Mouse (Mus musculus) stomach, postnatal 0 days (tissue): ENCODE measurements around the gene Znrd1.

ENCODE experiments used
- CTCF ChIP-seq: IDR thresholded peaks from 2 replicates; pipeline ENCODE4 v1.5.1; 2016; ENCODE audit warnings: antibody characterized with exemption, low read depth, mild to moderate bottlenecking, moderate library complexity
- EP300 ChIP-seq: optimal IDR thresholded peaks from 2 replicates; pipeline ENCODE3; 2016; ENCODE audit warnings: antibody characterized with exemption

- TF ChIP-seq CTCF (no peak), EP300 (no peak)
Measured at GRCm38 (mm10) chr17:36998477-36998876, 40.1 kb upstream of the Znrd1 start.
